Mouse (Mus musculus) CH12.LX (cell line): ENCODE results near the gene Trpm5. TPM values are rescaled to one million over a fixed set of nuclear protein-coding genes. Genes with fewer than 3 reads are reported as not detected.

Source experiments
- DNase-seq: peaks from one replicate; pipeline ENCODE4 v3.0.0-alpha.2; 2013; ENCODE audit errors: extremely low read depth
- H3K27ac ChIP-seq: 2 replicates; pipeline ENCODE4 v1.5.1; 2012; ENCODE audit warnings: low read depth, mild to moderate bottlenecking, control low read depth, moderate library complexity; ENCODE audit not compliant: insufficient read depth
- H3K27me3 ChIP-seq: replicated peaks from 2 replicates; pipeline ENCODE3; 2012; ENCODE audit warnings: inconsistent platforms
- H3K36me3 ChIP-seq, 2 experiments: replicated peaks in 1 of 2; 2 replicates each; pipeline versions ENCODE3 to v1.6.1; 2012; ENCODE audit warnings: inconsistent platforms in 1 of 2, low read length in 1 of 2, mild to moderate bottlenecking in 1 of 2, mixed read lengths in 1 of 2, moderate library complexity in 1 of 2; ENCODE audit not compliant: control insufficient read depth in 1 of 2, insufficient read depth in 1 of 2
- H3K4me1 ChIP-seq, 2 experiments: 2 replicates each; pipeline ENCODE4 v1.6.1; 2012; ENCODE audit warnings: inconsistent platforms in 1 of 2, moderate library complexity in 1 of 2; ENCODE audit not compliant: insufficient read depth in 2 of 2, control insufficient read depth in 1 of 2
- H3K4me2 ChIP-seq: 2 replicates; pipeline ENCODE4 v1.6.1; 2012; ENCODE audit warnings: low read depth, mild to moderate bottlenecking, control low read depth; ENCODE audit not compliant: poor library complexity, insufficient read depth, severe bottlenecking
- H3K4me3 ChIP-seq, 3 experiments: fragments of 150-350 bp in 1 of 3; sonication (generic) in 1 of 3; replicated peaks in 1 of 3; 2 replicates each; pipeline versions ENCODE3 to v1.5.1; 2011 to 2012; ENCODE audit warnings: low read depth in 2 of 3, low read length in 2 of 3, mild to moderate bottlenecking in 2 of 3, moderate library complexity in 2 of 3, control low read depth in 1 of 3, improper control_type of control experiment in 1 of 3, inconsistent platforms in 1 of 3, mixed read lengths in 1 of 3; ENCODE audit not compliant: poor library complexity in 1 of 3
- H3K79me2 ChIP-seq: replicated peaks from 2 replicates; pipeline ENCODE4 v1.6.1; 2012; ENCODE audit warnings: mild to moderate bottlenecking, moderate library complexity; ENCODE audit not compliant: control insufficient read depth, poor library complexity, insufficient read depth, severe bottlenecking; ENCODE audit errors: extremely low read depth
- H3K9ac ChIP-seq: 2 replicates; pipeline ENCODE4 v1.6.1; 2012; ENCODE audit warnings: low read depth, mild to moderate bottlenecking, control low read depth, moderate library complexity; ENCODE audit not compliant: insufficient read depth
- H3K9me3 ChIP-seq: replicated peaks from 2 replicates; pipeline ENCODE3; 2012; ENCODE audit warnings: low read length, inconsistent platforms, mixed read lengths
- CHD2 ChIP-seq: IDR thresholded peaks from 2 replicates; pipeline ENCODE4 v1.6.1; 2011; ENCODE audit warnings: low read length, improper control_type of control experiment
- CTCF ChIP-seq, 2 experiments: IDR thresholded peaks in 1 of 2; conservative IDR thresholded peaks in 1 of 2; 2 replicates each; pipeline ENCODE4 v1.5.1; 2011 to 2012; ENCODE audit warnings: low read depth in 2 of 2, low read length in 2 of 2, improper control_type of control experiment in 1 of 2, inconsistent platforms in 1 of 2, mild to moderate bottlenecking in 1 of 2, moderate library complexity in 1 of 2
- ELF1 ChIP-seq: IDR thresholded peaks from 2 replicates; pipeline ENCODE4 v1.6.1; 2014; ENCODE audit warnings: low read depth, mild to moderate bottlenecking, inconsistent platforms, low read length, improper control_type of control experiment
- GABPA ChIP-seq: IDR thresholded peaks from 2 replicates; pipeline ENCODE4 v1.6.1; 2012; ENCODE audit warnings: low read depth, low read length, improper control_type of control experiment, inconsistent platforms; ENCODE audit not compliant: insufficient replicate concordance
- IRF4 ChIP-seq: IDR thresholded peaks from 2 replicates; pipeline ENCODE4 v1.6.1; 2014; ENCODE audit warnings: low read depth, mild to moderate bottlenecking, inconsistent platforms, low read length, improper control_type of control experiment
- MAFK ChIP-seq: IDR thresholded peaks from 2 replicates; pipeline ENCODE4 v1.6.1; 2011; ENCODE audit warnings: low read length, improper control_type of control experiment; ENCODE audit not compliant: insufficient replicate concordance
- MXI1 ChIP-seq: IDR thresholded peaks from 2 replicates; pipeline ENCODE4 v1.6.1; 2011; ENCODE audit warnings: mild to moderate bottlenecking, low read depth, low read length, improper control_type of control experiment
- PAX5 ChIP-seq: IDR thresholded peaks from 2 replicates; pipeline ENCODE4 v1.6.1; 2012; ENCODE audit warnings: low read length, inconsistent platforms, mixed read lengths
- SMC3 ChIP-seq: IDR thresholded peaks from 2 replicates; pipeline ENCODE4 v1.6.1; 2011; ENCODE audit warnings: low read depth, low read length, improper control_type of control experiment
- TBP ChIP-seq: conservative IDR thresholded peaks from 2 replicates; pipeline ENCODE4 v1.6.1; 2011; ENCODE audit warnings: low read depth, low read length, improper control_type of control experiment
- USF2 ChIP-seq: conservative IDR thresholded peaks from 2 replicates; pipeline ENCODE4 v1.6.1; 2011; ENCODE audit warnings: low read depth, low read length, improper control_type of control experiment
- ZKSCAN1 ChIP-seq: IDR thresholded peaks from 2 replicates; pipeline ENCODE4 v1.6.1; 2012; ENCODE audit warnings: low read depth, inconsistent platforms, low read length, improper control_type of control experiment, borderline replicate concordance
- dilution Hi-C: fragments of 300-500 bp; cut with MboI; formaldehyde crosslinking; loops from 2 replicates; pipeline ENCODE4 v1.14.3; 2020; ENCODE audit warnings: low sequenced_read_pairs; ENCODE audit not compliant: extremely low pct_unique_long_range_greater_than_20kb, extremely low pct_ligation_motif_present
- in situ Hi-C: fragments of 300-500 bp; cut with MboI; formaldehyde crosslinking; loops from 3 replicates; pipeline ENCODE4 v1.14.3; 2019; ENCODE audit warnings: low sequenced_read_pairs, low pct_ligation_motif_present, low pct_unique_long_range_greater_than_20kb, mixed read lengths
- polyA plus RNA-seq: library from polyadenylated mRNA; unstranded; fragments of >175 nt; gene quantifications from 2 replicates; pipeline ENCODE4 v1.2.1, GENCODE M21; 2012; ENCODE audit warnings: low read depth; ENCODE audit not compliant: insufficient read length
- total RNA-seq, 2 experiments: library from RNA; depleted of rRNA; stranded (reverse); fragments of 300-350 nt in 1 of 2; fragments of >200 nt in 1 of 2; gene quantifications; 2 replicates each; pipeline ENCODE4 v1.2.3; 2012 to 2014

The Trpm5 gene
- total and polyA plus RNA-seq, 3 experiments, result 1.1 to 3.0 (median 1.5) TPM

- H3K9ac ChIP-seq, result no peak overlapping the region
- H3K4me3 ChIP-seq, result no peak overlapping the region
- no peak for DNase-seq
- no peak overlapping the region for H3K4me2 ChIP-seq
- no peaks in the 10 kb centered on the region for H3K79me2 ChIP-seq
- H3K9me3 ChIP-seq, result peaks cover 5% of the 10 kb centered on the region
- in situ Hi-C loops (no loop called here), dilution Hi-C loops (no loop called here)
- H3K27ac ChIP-seq, result no peak overlapping the region
- peaks cover 19 to 53% of the 10 kb centered on the region in 2 experiments for H3K4me1 ChIP-seq
- H3K36me3 ChIP-seq, result no peaks in the 10 kb centered on the region
- TF ChIP-seq ZKSCAN1, result no peak
- TF ChIP-seq ELF1, result 0 out of 2 replicates have a peak, but pooled peaks have one; percentile 28
- no peak for TF ChIP-seq USF2
- 0 out of 2 replicates have a peak, but pooled peaks have one; percentile 25 for TF ChIP-seq IRF4
- no peak for TF ChIP-seq TBP
- H3K27me3 ChIP-seq, result no peaks in the 10 kb centered on the region
These were observed 48.1 kb downstream of the Trpm5 start for GRCm38 (mm10) chr7:143046358-143046757.

- no peaks in the 10 kb centered on the region for H3K36me3 ChIP-seq
- peaks cover 5% of the 10 kb centered on the region for H3K9me3 ChIP-seq
- no peaks in the 10 kb centered on the region for H3K27me3 ChIP-seq
- no peak overlapping the region for H3K9ac ChIP-seq
- TF ChIP-seq PAX5 (no peak), ELF1 (no peak), CHD2 (no peak), SMC3 (peak; percentile 32), CTCF (conservative IDR thresholded peaks at IDR 0.05 in 1 of 2, IDR thresholded peaks at IDR 0.05 in 1 of 2; ENCODE audit: low read depth in 2 of 2, low read length in 2 of 2) (peak in 1 of 2 experiments; percentile 33; a peak in 2 of 4 replicates)
- TF ChIP-seq, all 38 proteins: peak for 2
- no peak overlapping the region for H3K4me2 ChIP-seq
- H3K4me1 ChIP-seq, result peaks cover 23 to 54% of the 10 kb centered on the region in 2 experiments
- H3K79me2 ChIP-seq, result no peaks in the 10 kb centered on the region
- no peak for DNase-seq
- H3K27ac ChIP-seq, result no peak overlapping the region
- in situ Hi-C loops (no loop called here), dilution Hi-C loops (no loop called here)
- no peak overlapping the region for H3K4me3 ChIP-seq
These were observed 49.6 kb downstream of the Trpm5 start for GRCm38 (mm10) chr7:143044826-143045206.

- H3K4me2 ChIP-seq, result no peak overlapping the region
- dilution Hi-C loops (no loop called here), in situ Hi-C loops (no loop called here)
- TF ChIP-seq MXI1, result no peak
- peak; percentile 91 for TF ChIP-seq MAFK
- no peak for TF ChIP-seq GABPA
- H3K36me3 ChIP-seq, result no peaks in the 10 kb centered on the region
- DNase-seq, result no peak
- H3K79me2 ChIP-seq, result no peaks in the 10 kb centered on the region
- H3K4me1 ChIP-seq, result peaks cover 23 to 59% of the 10 kb centered on the region in 2 experiments
- H3K4me3 ChIP-seq, result no peak overlapping the region
- no peak overlapping the region for H3K27ac ChIP-seq
- no peak overlapping the region for H3K9ac ChIP-seq
- H3K27me3 ChIP-seq, result no peaks in the 10 kb centered on the region
- peaks cover 5% of the 10 kb centered on the region for H3K9me3 ChIP-seq
These were observed 50.2 kb downstream of the Trpm5 start for GRCm38 (mm10) chr7:143044049-143044825.
